Mouse (Mus musculus) liver, embryonic 13.5 days (tissue): Measurements from ENCODE around the gene Miga1. TPM values are rescaled to one million over a fixed set of nuclear protein-coding genes. Genes with fewer than 3 reads are reported as not detected.
"Not testable (repeated sequence)": the region's sequence is repeated elsewhere in the genome, so short reads cannot be mapped to it uniquely, and the experiment has no call there.

ENCODE experiments used
- ATAC-seq: fragments of 200-750 bp; cut with Nextera tagmentation; 2 replicates; pipeline ENCODE4 v1.8.0; 2017; ENCODE audit warnings: low read depth, mild to moderate bottlenecking, moderate number of reproducible peaks, moderate library complexity
- DNase-seq: peaks from one replicate; pipeline ENCODE4 v3.0.0; 2022
- H3K27ac ChIP-seq: fragments of 300-500 bp; sonication (generic); 2 replicates; pipeline ENCODE4 v1.5.1; 2015; ENCODE audit warnings: moderate library complexity, mild to moderate bottlenecking, inconsistent platforms
- H3K27me3 ChIP-seq: fragments of 300-500 bp; sonication (generic); 2 replicates; pipeline ENCODE4 v1.6.1; 2015; ENCODE audit warnings: mild to moderate bottlenecking, inconsistent platforms
- H3K36me3 ChIP-seq: fragments of 300-500 bp; sonication (generic); 2 replicates; pipeline ENCODE4 v1.6.1; 2015; ENCODE audit warnings: mild to moderate bottlenecking, inconsistent platforms
- H3K4me1 ChIP-seq: fragments of 300-500 bp; sonication (generic); replicated peaks from 2 replicates; pipeline ENCODE4 v1.6.1; 2015; ENCODE audit warnings: inconsistent platforms
- H3K4me2 ChIP-seq: fragments of 300-500 bp; sonication (generic); 2 replicates; pipeline ENCODE4 v1.6.1; 2015; ENCODE audit warnings: inconsistent platforms, mild to moderate bottlenecking, moderate library complexity
- H3K4me3 ChIP-seq: fragments of 300-500 bp; sonication (generic); replicated peaks from 2 replicates; pipeline ENCODE4 v1.5.1; 2015; ENCODE audit warnings: mild to moderate bottlenecking, inconsistent platforms
- H3K9ac ChIP-seq: fragments of 300-500 bp; sonication (generic); 2 replicates; pipeline ENCODE4 v1.6.1; 2015; ENCODE audit warnings: mild to moderate bottlenecking, inconsistent platforms
- H3K9me3 ChIP-seq: fragments of 300-500 bp; sonication (generic); replicated peaks from 2 replicates; pipeline ENCODE4 v1.6.1; 2016; ENCODE audit warnings: inconsistent platforms
- WGBS: fragments of 180-500 bp; shearing (Covaris S2); methylation state at CpG from one replicate; pipeline ENCODE4 v1.1.7; 2015; ENCODE audit not compliant: insufficient replicate concordance; 5-methylcytosine and 5-hydroxymethylcytosine counted together
- polyA plus RNA-seq: library from polyadenylated mRNA; unstranded; fragments of >200 nt; fragmentation: Nextera tagmentation; extraction: Ambion mirVana; gene quantifications from 2 replicates; pipeline ENCODE4 v1.2.1, GENCODE M21; 2015

Miga1 gene
- polyA plus RNA-seq, 1 experiment from 2014 or later: 4.3 TPM

GRCm38 (mm10) chr3:152265351-152266035 is 74.7 kb downstream of the Miga1 start:
- Histone ChIP-seq H3K27ac (no peak overlapping the region), H3K4me3 (peak overlapping the region; percentile 62), H3K9me3 (no peaks in the 10 kb centered on the region), H3K4me2 (peak overlapping the region; percentile 84), H3K9ac (peak overlapping the region; percentile 69), H3K36me3 (no peaks in the 10 kb centered on the region), H3K27me3 (peaks cover 83% of the 10 kb centered on the region), H3K4me1 (peaks cover 32% of the 10 kb centered on the region)
- 1% methylated on average over 62 of the region's 63 CpGs for WGBS
- DNase-seq (no peak), ATAC-seq (peak; percentile 66)

GRCm38 (mm10) chr3:152264830-152265229 is 75.4 kb downstream of the Miga1 start:
- no peak overlapping the region for H3K9ac ChIP-seq
- H3K27me3 ChIP-seq: peaks cover 90% of the 10 kb centered on the region
- peak overlapping the region; percentile 62; the same call in 1 of the 2 replicates for H3K4me3 ChIP-seq
- ATAC-seq: no peak
- no peaks in the 10 kb centered on the region for H3K36me3 ChIP-seq
- DNase-seq: no peak
- 39% methylated on average over 12 of the region's 12 CpGs for WGBS
- no peaks in the 10 kb centered on the region for H3K9me3 ChIP-seq
- H3K4me2 ChIP-seq: peak overlapping the region; percentile 84
- H3K4me1 ChIP-seq: peaks cover 32% of the 10 kb centered on the region
- no peak overlapping the region for H3K27ac ChIP-seq

- ATAC-seq (no peak), DNase-seq (no peak)
- Histone ChIP-seq H3K27ac (no peak overlapping the region), H3K36me3 (no peaks in the 10 kb centered on the region), H3K9ac (no peak overlapping the region), H3K4me2 (no peak overlapping the region), H3K27me3 (peaks cover 88% of the 10 kb centered on the region), H3K9me3 (no peaks in the 10 kb centered on the region), H3K4me3 (no peak overlapping the region), H3K4me1 (peaks cover 32% of the 10 kb centered on the region)
- 51% methylated on average over 10 of the region's 10 CpGs for WGBS
Measured at GRCm38 (mm10) chr3:152264374-152264773, 75.8 kb downstream of the Miga1 start.

- Histone ChIP-seq H3K9ac (no peak overlapping the region), H3K4me1 (peaks cover 32% of the 10 kb centered on the region), H3K9me3 (no peaks in the 10 kb centered on the region), H3K27me3 (peaks cover 68% of the 10 kb centered on the region), H3K4me2 (peak overlapping the region; percentile 7), H3K27ac (no peak overlapping the region), H3K4me3 (no peak overlapping the region), H3K36me3 (no peaks in the 10 kb centered on the region)
- DNase-seq (no peak), ATAC-seq (no peak)
- 7% methylated on average over 8 of the region's 8 CpGs for WGBS
Measured at GRCm38 (mm10) chr3:152261948-152262347, 78.3 kb downstream of the Miga1 start.

- H3K9ac ChIP-seq: no peak overlapping the region
- no peaks in the 10 kb centered on the region for H3K9me3 ChIP-seq
- 0 out of 2 replicates have a peak overlapping the region, but pooled peaks have one; percentile 12 for H3K4me2 ChIP-seq
- ATAC-seq: no peak
- H3K36me3 ChIP-seq: no peaks in the 10 kb centered on the region
- peaks cover 32% of the 10 kb centered on the region for H3K4me1 ChIP-seq
- H3K27ac ChIP-seq: no peak overlapping the region
- 23% methylated on average over 8 of the region's 8 CpGs for WGBS
- H3K4me3 ChIP-seq: no peak overlapping the region
- H3K27me3 ChIP-seq: peaks cover 62% of the 10 kb centered on the region
- no peak for DNase-seq
Measured at GRCm38 (mm10) chr3:152261436-152261835, 78.8 kb downstream of the Miga1 start.

GRCm38 (mm10) chr3:152260362-152260761 is 79.8 kb downstream of the Miga1 start:
- H3K9me3 ChIP-seq: no peaks in the 10 kb centered on the region
- WGBS: 81% methylated on average over 1 of the region's 1 CpGs
- DNase-seq (no peak), ATAC-seq (no peak)
- H3K4me3 ChIP-seq: no peak overlapping the region
- no peak overlapping the region for H3K4me2 ChIP-seq
- no peak overlapping the region for H3K9ac ChIP-seq
- H3K4me1 ChIP-seq: peaks cover 24% of the 10 kb centered on the region
- peaks cover 52% of the 10 kb centered on the region for H3K27me3 ChIP-seq
- no peaks in the 10 kb centered on the region for H3K36me3 ChIP-seq
- no peak overlapping the region for H3K27ac ChIP-seq

- ATAC-seq (peak; percentile 58), DNase-seq (peak; percentile 38)
- WGBS: 22% methylated on average over 8 of the region's 9 CpGs
- H3K9me3 ChIP-seq, H3K4me2 ChIP-seq, H3K36me3 ChIP-seq, H3K27ac ChIP-seq, H3K4me3 ChIP-seq, H3K9ac ChIP-seq: not testable (repeated sequence)
- H3K4me1 ChIP-seq: peaks cover 14% of the 10 kb centered on the region
- peaks cover 42% of the 10 kb centered on the region for H3K27me3 ChIP-seq
Measured at GRCm38 (mm10) chr3:152259409-152259808, 80.8 kb downstream of the Miga1 start.

GRCm38 (mm10) chr3:152257528-152257927 is 82.7 kb downstream of the Miga1 start:
- ATAC-seq (no peak), DNase-seq (no peak)
- H3K4me1 ChIP-seq: peaks cover 12% of the 10 kb centered on the region
- H3K9me3 ChIP-seq: no peaks in the 10 kb centered on the region
- no peak overlapping the region for H3K9ac ChIP-seq
- H3K4me2 ChIP-seq: no peak overlapping the region
- WGBS: 68% methylated on average over 3 of the region's 3 CpGs
- H3K27me3 ChIP-seq: peaks cover 23% of the 10 kb centered on the region
- H3K4me3 ChIP-seq: no peak overlapping the region
- no peak overlapping the region for H3K27ac ChIP-seq
- H3K36me3 ChIP-seq: no peaks in the 10 kb centered on the region

GRCm38 (mm10) chr3:152250487-152250886 is 89.7 kb downstream of the Miga1 start:
- ATAC-seq (no peak), DNase-seq (no peak)
- no peaks in the 10 kb centered on the region for H3K27me3 ChIP-seq
- no peaks in the 10 kb centered on the region for H3K36me3 ChIP-seq
- H3K9ac ChIP-seq: no peak overlapping the region
- H3K4me3 ChIP-seq: no peak overlapping the region
- H3K4me1 ChIP-seq: no peaks in the 10 kb centered on the region
- no peak overlapping the region for H3K4me2 ChIP-seq
- H3K9me3 ChIP-seq: no peaks in the 10 kb centered on the region
- 62% methylated on average over 1 of the region's 1 CpGs for WGBS
- no peak overlapping the region for H3K27ac ChIP-seq

GRCm38 (mm10) chr3:152247708-152248107 is 92.5 kb downstream of the Miga1 start:
- WGBS: 74% methylated on average over 12 of the region's 12 CpGs
- no peak overlapping the region for H3K27ac ChIP-seq
- H3K4me2 ChIP-seq: no peak overlapping the region
- DNase-seq (no peak), ATAC-seq (no peak)
- H3K36me3 ChIP-seq: no peaks in the 10 kb centered on the region
- H3K4me1 ChIP-seq: no peaks in the 10 kb centered on the region
- H3K9me3 ChIP-seq: no peaks in the 10 kb centered on the region
- no peak overlapping the region for H3K4me3 ChIP-seq
- H3K9ac ChIP-seq: no peak overlapping the region
- no peaks in the 10 kb centered on the region for H3K27me3 ChIP-seq

DNA sequence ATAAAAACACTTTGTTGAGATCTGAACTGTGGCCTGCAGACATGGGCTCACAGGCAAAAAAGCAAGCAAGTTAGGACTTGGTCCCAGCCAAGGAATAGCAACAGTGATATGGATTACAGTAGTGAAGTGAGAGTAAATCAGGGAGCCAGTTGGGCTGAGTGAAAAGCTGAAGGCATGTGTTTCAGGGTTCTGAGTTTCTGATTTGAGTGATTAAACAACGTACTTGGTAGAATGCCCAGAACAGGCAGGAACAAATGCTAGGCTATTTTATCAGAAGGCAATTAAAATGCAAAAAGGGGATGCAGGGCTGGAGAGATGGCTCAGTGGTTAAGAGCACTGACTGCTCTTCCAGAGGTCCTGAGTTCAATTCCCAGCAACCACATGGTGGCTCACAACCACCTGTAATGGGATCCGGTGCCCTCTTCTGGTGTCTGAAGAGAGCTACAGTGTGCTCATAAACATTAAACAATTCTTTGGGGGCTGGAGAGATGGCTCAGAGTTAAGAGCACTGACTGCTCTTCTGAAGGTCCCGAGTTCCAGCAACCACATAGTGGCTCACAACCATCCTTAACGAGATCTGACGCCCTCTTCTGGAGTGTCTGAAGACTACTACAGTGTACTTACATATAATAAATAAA is 94.8 kb downstream of the Miga1 start:
- H3K9me3 ChIP-seq: no peaks in the 10 kb centered on the region
- DNase-seq: no peak
- 69% methylated on average over 5 of the region's 5 CpGs for WGBS
- no peaks in the 10 kb centered on the region for H3K4me1 ChIP-seq
- H3K9ac ChIP-seq: no peak overlapping the region
- H3K4me2 ChIP-seq: no peak overlapping the region
- no peak overlapping the region for H3K27ac ChIP-seq
- ATAC-seq: no peak
- H3K4me3 ChIP-seq: no peak overlapping the region
- H3K36me3 ChIP-seq: no peaks in the 10 kb centered on the region
- no peaks in the 10 kb centered on the region for H3K27me3 ChIP-seq

DNA sequence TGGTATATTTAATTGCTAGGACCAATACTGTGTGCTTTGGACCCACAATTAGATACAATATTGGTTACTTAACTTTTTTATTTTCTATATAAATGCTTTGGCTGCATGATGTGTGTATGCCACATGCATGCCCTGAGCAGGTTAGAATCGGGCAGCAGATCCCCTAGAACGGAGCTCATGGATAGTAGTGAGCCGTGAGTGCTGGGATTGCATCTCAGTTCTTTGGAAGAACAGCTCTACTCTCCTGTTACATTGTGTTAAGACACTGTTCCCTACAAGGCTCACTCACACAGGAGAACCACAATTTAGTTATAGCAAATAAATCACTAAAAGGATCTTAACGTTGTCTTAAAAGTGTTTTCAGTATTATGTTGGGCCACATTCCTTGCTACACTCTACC is 96.9 kb downstream of the Miga1 start:
- WGBS: 70% methylated on average over 4 of the region's 4 CpGs
- Histone ChIP-seq H3K4me2 (no peak overlapping the region), H3K9me3 (no peaks in the 10 kb centered on the region), H3K4me3 (no peak overlapping the region), H3K27ac (no peak overlapping the region), H3K4me1 (no peaks in the 10 kb centered on the region), H3K27me3 (no peaks in the 10 kb centered on the region), H3K36me3 (peaks cover 4% of the 10 kb centered on the region; the same call in 1 of the 2 replicates), H3K9ac (no peak overlapping the region)
- DNase-seq (no peak), ATAC-seq (no peak)
